Mouse (Mus musculus) hindbrain, postnatal 0 days (tissue): ENCODE results near the gene Zbtb4. TPM values are rescaled to one million over a fixed set of nuclear protein-coding genes. Genes with fewer than 3 reads are reported as not detected.
"Not testable (repeated sequence)": the region's sequence is repeated elsewhere in the genome, so short reads cannot be mapped to it uniquely, and the experiment has no call there.

Experiments
- ATAC-seq: fragments of 200-750 bp; cut with Nextera tagmentation; 2 replicates; pipeline ENCODE4 v1.8.0; 2017; ENCODE audit warnings: mild to moderate bottlenecking, moderate TSS enrichment, moderate library complexity
- DNase-seq: peaks from one replicate; pipeline ENCODE4 v3.0.0-alpha.2; 2015; ENCODE audit warnings: low spot score
- H3K27ac ChIP-seq: fragments of 300-500 bp; sonication (generic); 2 replicates; pipeline ENCODE4 v1.5.1; 2014; ENCODE audit warnings: mild to moderate bottlenecking
- H3K27me3 ChIP-seq: fragments of 300-500 bp; sonication (generic); 2 replicates; pipeline ENCODE4 v1.6.1; 2014; ENCODE audit warnings: low read length, mixed read lengths; ENCODE audit not compliant: insufficient read depth
- H3K36me3 ChIP-seq: fragments of 300-500 bp; sonication (generic); 2 replicates; pipeline ENCODE4 v1.6.1; 2014; ENCODE audit warnings: low read length, mixed read lengths; ENCODE audit not compliant: insufficient read depth
- H3K4me1 ChIP-seq: fragments of 300-500 bp; sonication (generic); 2 replicates; pipeline ENCODE4 v1.6.1; 2014; ENCODE audit warnings: antibody characterized with exemption, low read length, mixed read lengths; ENCODE audit not compliant: insufficient read depth
- H3K4me2 ChIP-seq: fragments of 300-500 bp; sonication (generic); 2 replicates; pipeline ENCODE4 v1.6.1; 2014; ENCODE audit warnings: low read depth, mild to moderate bottlenecking, low read length, moderate library complexity, mixed read lengths
- H3K4me3 ChIP-seq: fragments of 300-500 bp; sonication (generic); 2 replicates; pipeline ENCODE4 v1.5.1; 2014; ENCODE audit warnings: low read length
- H3K9ac ChIP-seq: fragments of 300-500 bp; sonication (generic); replicated peaks from 2 replicates; pipeline ENCODE4 v1.6.1; 2014; ENCODE audit warnings: mild to moderate bottlenecking, low read length, moderate library complexity, mixed read lengths
- H3K9me3 ChIP-seq: fragments of 300-500 bp; sonication (generic); 2 replicates; pipeline ENCODE4 v1.6.1; 2016; ENCODE audit warnings: low read length, mixed read lengths
- CTCF ChIP-seq: IDR thresholded peaks from 2 replicates; pipeline ENCODE4 v1.5.1; 2016; ENCODE audit warnings: antibody characterized with exemption, control low read depth, low read depth
- WGBS: fragments of 180-500 bp; shearing (Covaris S2); extraction: QIAGEN DNeasy Blood & Tissue Kit; methylation state at CpG from one replicate; pipeline ENCODE4 v1.1.7; 2014; 5-methylcytosine and 5-hydroxymethylcytosine counted together
- polyA plus RNA-seq: library from polyadenylated mRNA; unstranded; fragments of >200 nt; fragmentation: Nextera tagmentation; extraction: Ambion mirVana; gene quantifications from 2 replicates; pipeline ENCODE4 v1.2.1, GENCODE M21; 2015
- total RNA-seq: library from RNA; depleted of rRNA; stranded (reverse); fragments of >200 nt; gene quantifications from 2 replicates; pipeline ENCODE4 v1.2.3, GENCODE M21; 2014

The Zbtb4 gene
- total and polyA plus RNA-seq, 2 experiments from 2014 or later, result 4.6 to 39.9 TPM

GRCm38 (mm10) chr11:69725951-69726350 is 39.8 kb upstream of the Zbtb4 start:
- ATAC-seq, result no peak
- no peak for TF ChIP-seq CTCF
- H3K4me3 ChIP-seq, result no peak overlapping the region
- no peaks in the 10 kb centered on the region for H3K4me1 ChIP-seq
- no peaks in the 10 kb centered on the region for H3K27me3 ChIP-seq
- no peak overlapping the region for H3K9ac ChIP-seq
- no peaks in the 10 kb centered on the region for H3K36me3 ChIP-seq
- H3K9me3 ChIP-seq, result no peaks in the 10 kb centered on the region
- DNase-seq, result no peak
- no peak overlapping the region for H3K27ac ChIP-seq
- WGBS, result 44% methylated on average over 5 of the region's 5 CpGs
- no peak overlapping the region for H3K4me2 ChIP-seq

GRCm38 (mm10) chr11:69729063-69729462 is 36.6 kb upstream of the Zbtb4 start:
- H3K9ac ChIP-seq, result no peak overlapping the region
- H3K9me3 ChIP-seq, result no peaks in the 10 kb centered on the region
- H3K27me3 ChIP-seq, result no peaks in the 10 kb centered on the region
- peak; percentile 54 for TF ChIP-seq CTCF
- no peak overlapping the region for H3K4me2 ChIP-seq
- ATAC-seq (no peak), DNase-seq (peak; percentile 69)
- 14% methylated on average over 3 of the region's 3 CpGs for WGBS
- no peaks in the 10 kb centered on the region for H3K4me1 ChIP-seq
- no peak overlapping the region for H3K27ac ChIP-seq
- H3K36me3 ChIP-seq, result peaks cover 2% of the 10 kb centered on the region
- H3K4me3 ChIP-seq, result no peak overlapping the region

- not testable (repeated sequence) for H3K4me1 ChIP-seq, DNase-seq, ATAC-seq, H3K27me3 ChIP-seq, H3K4me3 ChIP-seq, H3K9me3 ChIP-seq, H3K27ac ChIP-seq, H3K9ac ChIP-seq, H3K4me2 ChIP-seq
- WGBS, result 82% methylated on average over 2 of the region's 3 CpGs
- H3K36me3 ChIP-seq, result peaks cover 24% of the 10 kb centered on the region
- TF ChIP-seq CTCF, result peak; percentile 9; the same call in 1 of the 2 replicates
Observed at GRCm38 (mm10) chr11:69731408-69731807, 34.3 kb upstream of the Zbtb4 start.

- WGBS, result 77% methylated on average over 3 of the region's 3 CpGs
Observed at GRCm38 (mm10) chr11:69751635-69752034, 14.1 kb upstream of the Zbtb4 start.

GRCm38 (mm10) chr11:69752686-69753085 is 13.0 kb upstream of the Zbtb4 start:
- peaks cover 2% of the 10 kb centered on the region; the same call in 1 of the 2 replicates for H3K36me3 ChIP-seq
- H3K27me3 ChIP-seq, result no peaks in the 10 kb centered on the region
- no peak for DNase-seq
- peaks cover 16% of the 10 kb centered on the region; the same call in 1 of the 2 replicates for H3K4me1 ChIP-seq
- H3K9me3 ChIP-seq, result no peaks in the 10 kb centered on the region
- no peak overlapping the region for H3K4me3 ChIP-seq
- no peak overlapping the region for H3K4me2 ChIP-seq
- no peak for ATAC-seq
- H3K27ac ChIP-seq, result no peak overlapping the region
- H3K9ac ChIP-seq, result no peak overlapping the region
- no peak for TF ChIP-seq CTCF

More at GRCm38 (mm10) chr11:69751635-69752034, 14.1 kb upstream of the Zbtb4 start:
- H3K4me1 ChIP-seq, result peaks cover 11% of the 10 kb centered on the region; the same call in 1 of the 2 replicates
- peaks cover 11% of the 10 kb centered on the region for H3K36me3 ChIP-seq
- H3K9ac ChIP-seq, result no peak overlapping the region
- ATAC-seq, result no peak
- no peak overlapping the region for H3K4me3 ChIP-seq
- no peak for DNase-seq
- no peak for TF ChIP-seq CTCF
- H3K27ac ChIP-seq, result no peak overlapping the region
- H3K4me2 ChIP-seq, result no peak overlapping the region
- no peaks in the 10 kb centered on the region for H3K27me3 ChIP-seq
- no peaks in the 10 kb centered on the region for H3K9me3 ChIP-seq

GRCm38 (mm10) chr11:69754233-69754632 is 11.5 kb upstream of the Zbtb4 start:
- Histone ChIP-seq H3K4me2 (peak overlapping the region; percentile 24; the same call in 1 of the 2 replicates), H3K9me3 (no peaks in the 10 kb centered on the region), H3K36me3 (no peaks in the 10 kb centered on the region), H3K4me1 (peaks cover 16% of the 10 kb centered on the region; the same call in 1 of the 2 replicates), H3K4me3 (no peak overlapping the region), H3K27me3 (no peaks in the 10 kb centered on the region), H3K9ac (no peak overlapping the region), H3K27ac (no peak overlapping the region)
- TF ChIP-seq CTCF, result no peak
- DNase-seq (no peak), ATAC-seq (no peak)
- WGBS, result 81% methylated on average over 5 of the region's 5 CpGs

GRCm38 (mm10) chr11:69754701-69755100 is 11.0 kb upstream of the Zbtb4 start:
- Histone ChIP-seq H3K27me3 (no peaks in the 10 kb centered on the region), H3K4me1 (peaks cover 20% of the 10 kb centered on the region), H3K27ac (no peak overlapping the region), H3K9ac (no peak overlapping the region), H3K4me2 (peak overlapping the region; percentile 24; the same call in 1 of the 2 replicates), H3K36me3 (no peaks in the 10 kb centered on the region), H3K4me3 (no peak overlapping the region), H3K9me3 (no peaks in the 10 kb centered on the region)
- DNase-seq (peak; percentile 88), ATAC-seq (no peak)
- TF ChIP-seq CTCF, result peak; percentile 75
- WGBS, result 54% methylated on average over 3 of the region's 3 CpGs
